Mouse (Mus musculus): ENCODE results near the gene Zdhhc22. TPM values are rescaled to one million over a fixed set of nuclear protein-coding genes. Genes with fewer than 3 reads are reported as not detected.

The Zdhhc22 gene
- polyA plus RNA-seq, 1 experiment: not detected

DNA sequence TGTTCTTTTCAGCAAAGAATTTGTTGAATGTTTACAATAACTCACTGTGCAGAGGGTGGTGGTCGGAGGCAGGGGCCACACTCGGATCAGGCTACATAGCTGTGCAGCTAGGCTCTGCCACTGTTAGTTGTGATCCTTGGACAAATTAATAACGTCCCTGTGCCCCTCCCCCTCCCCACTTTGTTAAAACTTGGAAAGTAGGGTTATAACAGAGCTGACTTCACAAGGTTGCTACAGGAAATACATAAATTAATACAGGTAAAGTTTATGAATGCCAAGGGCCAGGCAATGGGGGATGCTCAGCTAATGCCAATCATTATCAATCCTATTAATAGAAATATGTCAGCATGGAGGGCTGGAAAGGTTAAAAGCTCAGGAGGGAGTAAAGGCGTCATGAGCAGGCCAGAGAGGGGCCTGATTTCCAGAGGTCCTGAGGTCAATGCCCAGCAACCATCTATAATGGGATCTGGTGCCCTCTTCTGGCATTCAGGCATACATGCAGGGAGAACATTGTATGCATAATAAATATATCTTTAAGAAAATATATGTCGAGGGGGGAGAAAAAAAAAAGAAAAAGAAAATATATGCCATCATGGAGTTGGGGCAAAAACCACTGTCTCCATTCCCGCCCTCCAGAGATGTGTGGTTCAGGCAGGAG, 13.6 kb downstream of the Zdhhc22 start:
- Histone ChIP-seq H3K27ac (ENCODE audit: control insufficient read depth, insufficient read depth, low read depth, low read length, poor library complexity) (no peak overlapping the region), H3K4me3 (replicated peaks; ENCODE audit: control insufficient read depth, low read depth, low read length) (no peak overlapping the region), H3K4me1 (ENCODE audit: control insufficient read depth, insufficient read depth, low read length) (no peaks in the 10 kb centered on the region)
- 51% methylated on average over 6 of the region's 6 CpGs for WGBS
- TF ChIP-seq CTCF (IDR thresholded peaks at IDR 0.05; ENCODE audit: control insufficient read depth, insufficient read depth, low read length): 0 out of 2 replicates have a peak, but pooled peaks have one; percentile 4
- no peak for TF ChIP-seq POLR2A (IDR thresholded peaks at IDR 0.05; ENCODE audit: borderline replicate concordance, control insufficient read depth, low read depth, low read length)

DNA sequence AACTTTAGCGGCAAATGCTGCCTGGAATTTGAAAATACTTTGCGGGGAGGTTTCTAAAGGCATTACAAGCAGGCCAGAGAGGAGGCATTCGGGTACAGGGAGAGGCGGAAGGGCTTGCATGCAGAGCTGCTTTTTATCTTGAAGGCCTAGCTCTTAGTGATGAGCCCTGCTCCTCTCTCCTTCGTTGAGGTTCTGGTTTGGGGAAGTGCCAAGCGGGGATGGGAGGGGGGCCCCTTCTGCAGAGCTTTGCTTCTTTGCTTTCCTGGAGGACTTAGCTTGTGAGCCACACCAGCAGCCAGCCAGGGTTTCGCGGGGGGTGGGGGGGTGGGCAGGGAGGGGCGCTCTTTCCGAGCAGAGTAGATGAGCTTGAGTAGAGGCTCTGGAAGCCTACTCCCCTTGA, 14.5 kb downstream of the Zdhhc22 start:
- Histone ChIP-seq H3K4me1 (ENCODE audit: control insufficient read depth, insufficient read depth, low read length) (no peaks in the 10 kb centered on the region), H3K27ac (ENCODE audit: control insufficient read depth, insufficient read depth, low read depth, low read length, poor library complexity) (no peak overlapping the region), H3K4me3 (replicated peaks; ENCODE audit: control insufficient read depth, low read depth, low read length) (no peak overlapping the region)
- no peak for TF ChIP-seq CTCF (IDR thresholded peaks at IDR 0.05; ENCODE audit: control insufficient read depth, insufficient read depth, low read length)
- no peak for TF ChIP-seq POLR2A (IDR thresholded peaks at IDR 0.05; ENCODE audit: borderline replicate concordance, control insufficient read depth, low read depth, low read length)
- WGBS: 41% methylated on average over 10 of the region's 10 CpGs

DNA sequence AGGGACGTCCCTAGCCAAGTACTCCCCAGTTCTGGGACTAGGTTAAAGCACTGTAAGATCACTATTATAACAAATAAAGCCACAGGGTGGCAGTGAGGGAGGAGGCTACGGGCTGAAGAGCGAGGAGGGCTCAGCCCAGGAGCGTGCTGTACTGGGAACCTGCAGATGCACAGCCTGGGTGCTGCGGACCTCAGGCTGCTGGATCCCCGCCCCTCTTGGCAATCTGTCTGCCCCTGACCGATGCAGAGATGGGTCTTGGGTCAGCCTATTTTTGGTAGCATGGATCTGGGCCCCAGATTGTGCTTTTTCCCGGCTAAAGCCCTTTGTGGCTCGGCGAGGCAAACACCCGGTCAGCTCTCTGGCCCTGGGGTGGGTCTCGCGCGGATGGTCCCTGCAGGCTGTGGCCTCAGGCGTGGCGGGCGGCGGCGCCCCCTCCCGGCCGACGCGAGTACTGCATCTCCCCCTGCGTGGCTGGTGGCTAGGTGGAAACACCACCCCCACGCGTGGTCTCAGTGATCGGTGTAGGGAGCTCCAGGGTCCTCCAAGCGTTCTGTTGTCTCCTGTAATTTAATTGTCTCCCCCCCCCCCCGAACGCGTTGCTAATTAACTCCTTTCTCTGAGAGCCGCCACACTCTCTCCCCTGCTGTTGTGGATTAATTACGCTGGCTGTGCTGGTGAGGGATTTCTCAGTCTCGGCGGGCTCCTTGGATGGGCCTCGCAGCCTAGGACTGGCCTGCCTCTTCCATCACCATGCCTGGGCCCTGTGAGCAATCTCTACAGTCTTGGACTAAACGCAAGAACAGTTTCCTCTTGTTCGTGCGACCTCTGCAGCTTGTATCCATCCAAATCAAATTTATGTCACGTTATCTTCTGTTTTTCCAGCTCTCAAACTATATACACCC, 15.6 kb downstream of the Zdhhc22 start:
- 14% methylated on average over 40 of the region's 40 CpGs for WGBS
- peak; percentile 68 for TF ChIP-seq CTCF (IDR thresholded peaks at IDR 0.05; ENCODE audit: control insufficient read depth, insufficient read depth, low read length)
- TF ChIP-seq POLR2A (IDR thresholded peaks at IDR 0.05; ENCODE audit: borderline replicate concordance, control insufficient read depth, low read depth, low read length): no peak
- Histone ChIP-seq H3K4me1 (ENCODE audit: control insufficient read depth, insufficient read depth, low read length) (no peaks in the 10 kb centered on the region), H3K4me3 (replicated peaks; ENCODE audit: control insufficient read depth, low read depth, low read length) (no peak overlapping the region), H3K27ac (ENCODE audit: control insufficient read depth, insufficient read depth, low read depth, low read length, poor library complexity) (no peak overlapping the region)

DNA sequence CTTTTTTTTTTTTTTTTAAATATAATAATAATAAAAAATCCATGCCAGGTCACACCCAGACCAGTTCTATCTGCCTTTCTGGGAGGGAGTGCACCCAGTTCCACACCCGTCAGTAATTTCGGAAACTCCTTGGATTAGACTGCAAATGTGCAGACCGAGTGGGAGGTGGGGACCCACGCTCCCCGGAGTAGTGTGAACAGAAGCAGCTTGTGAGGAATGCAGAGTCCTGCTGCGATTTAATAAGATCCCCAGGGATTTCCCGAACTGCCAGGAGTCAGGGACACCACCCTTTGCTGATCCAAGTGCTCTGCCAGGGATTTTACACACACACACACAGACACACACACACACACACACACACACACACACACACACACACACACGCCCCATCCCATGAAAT, 16.5 kb downstream of the Zdhhc22 start:
- Histone ChIP-seq H3K27ac (ENCODE audit: control insufficient read depth, insufficient read depth, low read depth, low read length, poor library complexity) (no peak overlapping the region), H3K4me3 (replicated peaks; ENCODE audit: control insufficient read depth, low read depth, low read length) (no peak overlapping the region), H3K4me1 (ENCODE audit: control insufficient read depth, insufficient read depth, low read length) (no peaks in the 10 kb centered on the region)
- 68% methylated on average over 8 of the region's 8 CpGs for WGBS
- TF ChIP-seq POLR2A (IDR thresholded peaks at IDR 0.05; ENCODE audit: borderline replicate concordance, control insufficient read depth, low read depth, low read length) (no peak), CTCF (IDR thresholded peaks at IDR 0.05; ENCODE audit: control insufficient read depth, insufficient read depth, low read length) (no peak)

DNA sequence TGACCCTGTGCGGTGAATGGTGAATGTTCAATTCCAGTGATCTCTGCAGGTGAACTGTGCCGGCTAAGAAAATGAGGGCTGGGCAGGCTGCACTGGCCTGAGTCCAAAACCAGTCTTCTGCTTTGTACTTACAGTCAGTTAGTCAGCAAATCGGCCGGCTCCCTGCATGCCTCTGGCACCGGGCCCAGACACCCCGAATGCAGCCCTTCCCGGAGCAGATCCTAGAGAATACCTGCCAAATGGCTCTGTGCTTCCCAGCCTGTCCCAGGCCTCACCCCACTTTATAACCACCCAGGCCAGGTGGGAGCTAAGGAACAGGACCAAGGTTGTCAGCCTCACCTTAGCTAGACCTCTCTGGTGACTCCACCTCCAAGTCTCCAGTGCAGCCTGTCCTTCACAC, 17.0 kb downstream of the Zdhhc22 start:
- H3K27ac ChIP-seq (ENCODE audit: control insufficient read depth, insufficient read depth, low read depth, low read length, poor library complexity): no peak overlapping the region
- H3K4me3 ChIP-seq (replicated peaks; ENCODE audit: control insufficient read depth, low read depth, low read length): no peak overlapping the region
- H3K4me1 ChIP-seq (ENCODE audit: control insufficient read depth, insufficient read depth, low read length): no peaks in the 10 kb centered on the region
- WGBS: 9% methylated on average over 7 of the region's 7 CpGs
- no peak for TF ChIP-seq POLR2A (IDR thresholded peaks at IDR 0.05; ENCODE audit: borderline replicate concordance, control insufficient read depth, low read depth, low read length)
- TF ChIP-seq CTCF (IDR thresholded peaks at IDR 0.05; ENCODE audit: control insufficient read depth, insufficient read depth, low read length): no peak

DNA sequence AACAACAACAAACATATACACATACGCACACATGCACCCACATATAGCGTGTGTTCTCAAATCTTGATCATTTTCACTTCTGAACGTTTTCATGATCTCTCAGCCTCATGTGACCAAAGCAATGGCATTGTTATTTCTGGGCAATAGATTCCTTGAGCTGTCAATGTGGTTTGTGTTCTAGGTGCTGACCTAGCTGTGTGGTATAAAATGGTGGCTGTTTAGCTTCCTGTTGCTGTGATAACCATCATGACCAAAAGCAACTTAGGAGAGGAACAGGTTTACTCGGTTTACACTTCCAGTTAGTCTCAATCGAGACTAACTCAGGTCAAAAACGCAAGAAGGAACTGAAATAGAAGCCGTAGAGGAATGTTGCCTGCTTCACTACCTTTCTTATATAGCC, 19.1 kb downstream of the Zdhhc22 start:
- H3K27ac ChIP-seq (ENCODE audit: control insufficient read depth, insufficient read depth, low read depth, low read length, poor library complexity): no peak overlapping the region
- TF ChIP-seq CTCF (IDR thresholded peaks at IDR 0.05; ENCODE audit: control insufficient read depth, insufficient read depth, low read length) (no peak), POLR2A (IDR thresholded peaks at IDR 0.05; ENCODE audit: borderline replicate concordance, control insufficient read depth, low read depth, low read length) (no peak)
- no peaks in the 10 kb centered on the region for H3K4me1 ChIP-seq (ENCODE audit: control insufficient read depth, insufficient read depth, low read length)

DNA sequence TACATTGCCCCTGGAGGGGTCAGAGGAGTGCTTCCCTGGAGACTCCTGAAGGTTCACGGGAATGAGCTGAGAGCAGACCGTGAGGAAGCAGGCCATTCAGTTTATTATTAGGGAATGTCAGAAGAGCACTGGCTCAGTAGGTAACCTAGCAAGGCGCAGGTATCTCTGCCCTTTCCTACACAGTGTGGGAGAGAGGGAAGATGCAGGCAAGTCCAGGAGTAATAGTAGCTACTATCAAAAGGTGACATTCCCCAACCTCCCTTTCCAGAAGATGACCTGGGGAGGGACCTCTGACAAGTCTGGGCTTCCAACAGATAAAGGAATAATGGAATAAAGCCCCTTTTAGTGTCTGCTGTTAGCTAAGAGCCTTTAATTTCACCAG, 21.0 kb downstream of the Zdhhc22 start:
- Histone ChIP-seq H3K27ac (ENCODE audit: control insufficient read depth, insufficient read depth, low read depth, low read length, poor library complexity) (no peak overlapping the region), H3K4me1 (ENCODE audit: control insufficient read depth, insufficient read depth, low read length) (no peaks in the 10 kb centered on the region), H3K4me3 (replicated peaks; ENCODE audit: control insufficient read depth, low read depth, low read length) (no peak overlapping the region)
- WGBS: 80% methylated on average over 3 of the region's 3 CpGs
- TF ChIP-seq CTCF (IDR thresholded peaks at IDR 0.05; ENCODE audit: control insufficient read depth, insufficient read depth, low read length): no peak
- TF ChIP-seq POLR2A (IDR thresholded peaks at IDR 0.05; ENCODE audit: borderline replicate concordance, control insufficient read depth, low read depth, low read length): no peak

More for the DNA sequence above, 19.1 kb downstream of the Zdhhc22 start:
- 53% methylated on average over 7 of the region's 7 CpGs for WGBS
- no peak overlapping the region for H3K4me3 ChIP-seq (replicated peaks; ENCODE audit: control insufficient read depth, low read depth, low read length)

DNA sequence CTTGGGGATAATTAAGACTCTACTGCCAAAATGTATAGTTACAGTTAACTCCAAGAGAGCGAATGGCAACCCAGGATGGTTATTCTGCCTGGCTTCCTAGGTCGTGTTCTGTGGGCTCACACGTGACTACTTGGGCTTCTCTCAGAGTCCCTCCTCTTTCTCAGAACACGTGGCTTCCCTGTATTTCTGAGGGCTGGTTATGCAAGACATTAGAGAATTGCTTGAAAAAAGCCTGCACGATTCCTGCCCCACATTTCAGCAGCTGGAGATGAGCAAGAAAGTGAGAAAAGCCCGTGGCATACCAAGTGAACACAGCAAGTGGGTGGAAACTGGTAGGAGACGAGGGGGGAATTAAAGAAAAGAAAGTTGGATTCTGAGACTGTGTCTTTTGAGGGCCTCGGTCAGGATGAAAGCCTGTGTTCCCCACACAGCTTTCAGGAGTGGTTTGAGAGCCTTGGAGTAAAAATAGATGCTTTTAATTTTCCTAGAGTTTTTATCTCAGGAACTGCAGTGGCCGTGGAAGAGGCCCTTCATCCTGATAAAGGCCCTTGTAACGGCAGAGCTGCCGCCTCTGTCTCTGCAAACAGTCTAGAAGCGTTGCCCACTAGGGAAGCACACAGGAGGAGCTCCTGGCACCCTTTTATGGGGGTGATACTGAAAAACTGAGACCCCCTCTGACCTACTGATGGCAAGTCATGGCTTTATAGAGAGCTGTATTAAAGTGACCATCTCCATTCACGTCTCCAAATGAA, 21.6 kb downstream of the Zdhhc22 start:
- no peaks in the 10 kb centered on the region for H3K4me1 ChIP-seq (ENCODE audit: control insufficient read depth, insufficient read depth, low read length)
- no peak overlapping the region for H3K4me3 ChIP-seq (replicated peaks; ENCODE audit: control insufficient read depth, low read depth, low read length)
- TF ChIP-seq CTCF (IDR thresholded peaks at IDR 0.05; ENCODE audit: control insufficient read depth, insufficient read depth, low read length) (no peak), POLR2A (IDR thresholded peaks at IDR 0.05; ENCODE audit: borderline replicate concordance, control insufficient read depth, low read depth, low read length) (no peak)
- H3K27ac ChIP-seq (ENCODE audit: control insufficient read depth, insufficient read depth, low read depth, low read length, poor library complexity): no peak overlapping the region
- 35% methylated on average over 13 of the region's 13 CpGs for WGBS

All from bone marrow, adult 2 months (tissue).